Mouse (Mus musculus) thymus, postnatal 4 days (tissue): ENCODE data around the gene Mrpl42.

Experiments used
- DNase-seq: peaks from one replicate; pipeline ENCODE4 v3.0.0; 2021

The Mrpl42 gene

DNA sequence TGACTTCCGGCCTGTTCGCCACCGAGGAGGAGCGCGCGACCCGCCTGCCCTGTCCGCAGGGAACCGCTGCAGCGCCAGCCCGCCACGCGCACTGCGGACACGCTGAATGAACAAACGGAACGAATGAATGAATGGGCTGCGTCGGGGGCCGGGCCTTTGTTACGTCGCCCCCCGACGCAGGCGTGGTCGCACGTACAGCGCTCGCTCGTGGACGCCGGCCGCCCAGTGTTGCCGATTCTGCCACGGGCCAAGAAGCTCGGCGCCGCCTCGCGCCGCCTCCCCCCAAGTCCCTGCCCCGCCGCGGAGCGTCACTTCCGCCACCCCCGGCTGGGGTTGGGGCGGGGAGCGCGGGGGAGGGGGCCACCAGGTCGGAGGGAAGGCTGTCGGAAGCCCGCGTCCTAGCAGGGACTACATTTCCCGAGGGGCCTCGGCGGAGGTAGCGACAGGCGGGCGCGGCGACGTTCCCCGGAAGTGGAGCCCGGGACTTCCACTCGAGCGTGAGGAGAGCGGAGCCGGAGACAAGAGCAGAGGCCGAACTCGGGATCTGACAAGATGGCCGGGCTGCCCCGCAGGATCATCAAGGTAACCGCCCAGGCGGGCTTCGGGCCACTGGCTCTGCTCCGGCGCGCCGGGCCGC lies 13.0 kb upstream of the Mrpl42 start, which contains the start of gene Ube2n:
Ube2n (plus strand) TSS at position 490 of the 637 bp plus-strand sequence.
- peak; percentile 96 for DNase-seq

DNA sequence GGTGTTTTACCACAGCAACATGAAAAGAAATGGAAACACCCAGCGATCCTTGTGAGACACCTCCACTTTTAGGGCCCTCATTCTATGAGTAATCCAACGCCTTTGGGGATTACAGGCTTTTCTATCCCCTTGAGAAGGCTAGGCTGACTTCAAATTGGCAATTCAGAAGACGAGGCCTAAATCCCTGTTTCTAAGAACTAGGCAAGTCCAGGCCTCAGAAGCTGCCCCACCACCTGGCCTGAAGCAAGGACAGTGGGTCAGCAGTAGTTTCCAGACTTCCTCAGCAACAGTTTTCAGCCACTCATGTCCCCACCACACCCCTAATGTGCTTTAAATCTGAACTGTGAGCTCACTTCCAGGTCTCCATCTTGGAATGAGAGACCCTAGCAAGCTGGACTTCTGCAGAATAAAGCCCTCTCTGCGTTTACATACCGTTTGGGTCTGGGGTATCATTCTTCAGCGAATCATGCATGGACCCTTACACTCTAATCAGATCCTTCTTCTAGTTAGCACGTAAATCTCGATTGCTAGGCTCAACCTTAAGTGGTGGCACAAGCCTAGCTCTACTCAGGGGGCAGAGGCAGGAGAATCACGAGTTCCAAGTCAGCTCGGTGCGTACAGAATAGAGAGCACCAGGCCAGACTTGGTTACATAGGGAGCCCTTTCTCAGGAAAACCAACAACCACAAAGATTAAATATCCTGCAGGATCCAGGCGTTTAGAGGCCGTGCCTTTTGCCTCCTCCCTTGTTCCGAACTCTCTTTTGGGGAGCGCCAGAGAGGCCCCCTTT lies 12.2 kb upstream of the Mrpl42 start:
- DNase-seq, result peak; percentile 26

DNA sequence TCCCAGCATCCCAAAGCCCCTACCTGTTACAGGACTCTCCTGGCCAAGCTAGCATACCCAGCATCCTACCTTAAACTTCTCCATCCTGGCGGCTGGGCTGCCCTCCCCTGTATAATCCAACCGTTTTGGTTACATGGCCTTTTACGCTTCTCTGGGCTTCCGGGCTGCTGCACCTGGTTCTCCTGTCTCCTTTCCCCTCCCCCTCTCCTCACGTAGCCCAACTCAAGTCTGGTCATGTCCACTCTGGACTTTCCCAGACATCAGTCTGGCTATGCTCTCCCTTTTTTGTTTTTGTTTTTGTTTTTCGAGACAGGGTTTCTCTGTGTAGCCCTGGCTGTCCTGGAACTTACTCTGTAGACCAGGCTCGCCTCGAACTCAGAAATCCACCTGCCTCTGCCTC lies 10.9 kb upstream of the Mrpl42 start:
- DNase-seq, result no peak

DNA sequence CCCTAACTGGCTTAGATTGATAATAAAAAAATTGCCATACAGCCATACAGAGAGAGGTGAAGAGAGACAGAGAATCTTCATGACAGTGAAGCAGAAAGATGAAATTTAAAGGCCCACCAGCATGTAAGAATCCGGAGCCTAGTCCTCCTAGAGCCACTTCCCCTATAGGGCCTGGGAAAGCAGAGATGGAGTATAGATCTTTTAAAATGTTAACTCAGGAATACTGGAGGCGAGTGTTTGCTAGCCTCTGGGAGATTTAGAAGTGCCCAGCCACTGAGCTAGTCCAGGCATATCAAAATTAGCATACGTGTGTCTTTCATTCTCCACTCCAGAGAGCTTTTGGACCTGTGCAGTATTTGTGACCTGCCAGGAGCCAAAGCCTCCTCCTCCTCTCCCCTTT lies 7.5 kb upstream of the Mrpl42 start:
- DNase-seq, result no peak

DNA sequence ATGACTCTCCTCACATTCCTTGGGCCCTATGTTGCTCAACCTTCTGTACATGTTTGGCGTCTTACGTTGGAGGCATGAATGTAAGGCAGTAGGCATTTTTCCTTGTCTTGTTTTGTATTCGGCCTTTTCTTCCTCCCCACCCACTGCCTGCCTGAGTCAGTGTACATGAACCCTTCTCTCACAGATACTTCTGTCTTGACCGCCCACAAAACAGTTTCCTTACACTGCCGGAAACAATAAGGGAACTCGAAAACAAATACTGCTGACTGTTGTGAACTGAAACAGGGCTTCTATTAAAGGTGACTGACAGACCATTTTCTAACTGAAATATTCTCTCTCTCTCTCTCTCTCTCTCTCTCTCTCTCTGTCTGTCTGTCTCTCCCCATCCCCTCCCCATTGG lies 7.1 kb upstream of the Mrpl42 start:
- no peak for DNase-seq

DNA sequence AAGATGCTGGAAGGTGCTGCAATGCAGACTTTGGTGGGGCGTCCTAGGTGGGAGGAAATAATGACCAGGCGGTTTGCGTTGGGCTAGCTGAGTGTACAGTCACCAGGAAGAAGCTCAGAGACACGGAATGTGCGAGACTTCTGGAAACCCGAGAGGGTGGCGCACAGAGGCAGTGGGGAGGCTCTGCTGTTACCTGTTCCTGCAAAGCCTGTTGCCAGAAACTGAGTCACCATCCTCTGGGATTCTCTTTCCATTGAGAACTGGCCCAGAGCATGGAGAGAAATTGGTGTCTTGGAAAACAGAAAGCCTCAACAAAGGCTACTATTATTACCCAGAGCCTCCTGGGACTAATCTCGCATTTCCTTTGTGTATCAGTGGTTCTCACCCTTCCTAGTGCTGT lies 6.4 kb upstream of the Mrpl42 start:
- DNase-seq, result no peak

DNA sequence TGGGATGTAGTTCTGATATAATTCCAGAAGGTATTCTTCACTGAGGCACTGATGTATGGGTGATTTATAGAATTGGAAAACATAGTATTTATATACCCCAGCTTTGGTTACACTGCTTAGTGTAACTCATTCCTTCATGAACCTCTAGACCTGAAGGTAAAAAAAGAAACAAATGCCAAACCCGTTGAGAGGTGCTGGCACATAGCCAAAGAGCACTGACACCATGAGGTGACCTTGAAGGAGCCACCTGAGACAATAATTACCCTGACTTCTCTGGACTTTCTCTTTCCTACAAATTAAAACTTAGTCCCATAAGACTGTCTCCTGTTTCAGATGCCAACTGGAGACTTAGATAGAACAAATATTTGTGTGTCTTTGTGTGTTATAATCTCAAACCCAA lies 2.6 kb upstream of the Mrpl42 start:
- no peak for DNase-seq

DNA sequence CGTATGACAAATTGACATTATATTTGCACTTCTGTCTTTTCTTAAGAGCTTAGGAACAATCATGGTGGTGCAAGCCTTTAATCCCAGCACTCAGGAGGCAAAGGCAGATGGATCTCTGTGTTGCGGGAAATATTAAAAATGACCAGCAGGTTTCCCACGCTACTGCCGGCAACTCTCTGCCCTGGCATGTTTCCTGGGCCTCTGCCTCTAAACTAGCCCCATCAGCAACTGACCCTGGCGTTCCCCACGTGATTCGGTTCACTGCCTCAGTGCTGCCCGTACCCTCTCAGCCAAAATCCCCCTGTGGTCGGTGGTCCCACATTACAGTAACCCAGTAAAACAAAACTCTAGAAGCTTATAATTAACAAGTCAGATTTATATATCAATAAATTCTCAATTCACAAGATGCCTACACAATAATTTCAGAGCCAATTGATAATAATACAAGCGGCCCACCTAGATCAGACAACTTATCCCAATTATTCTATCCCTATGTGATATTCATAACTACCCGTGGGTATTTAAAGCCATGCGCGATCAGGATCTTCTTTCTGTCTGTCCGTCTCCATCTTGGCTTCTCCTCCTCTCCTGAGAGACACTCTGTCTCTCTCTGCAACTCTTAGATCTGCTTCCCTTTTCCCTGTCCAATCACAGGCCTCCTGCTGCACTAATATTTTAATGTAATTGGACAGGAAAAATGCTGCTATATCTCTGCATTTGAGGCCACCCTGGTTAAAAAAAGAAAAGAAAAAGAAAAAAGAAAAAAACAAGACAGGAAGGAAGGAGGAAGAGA lies 1.9 kb upstream of the Mrpl42 start:
- DNase-seq, result no peak

DNA sequence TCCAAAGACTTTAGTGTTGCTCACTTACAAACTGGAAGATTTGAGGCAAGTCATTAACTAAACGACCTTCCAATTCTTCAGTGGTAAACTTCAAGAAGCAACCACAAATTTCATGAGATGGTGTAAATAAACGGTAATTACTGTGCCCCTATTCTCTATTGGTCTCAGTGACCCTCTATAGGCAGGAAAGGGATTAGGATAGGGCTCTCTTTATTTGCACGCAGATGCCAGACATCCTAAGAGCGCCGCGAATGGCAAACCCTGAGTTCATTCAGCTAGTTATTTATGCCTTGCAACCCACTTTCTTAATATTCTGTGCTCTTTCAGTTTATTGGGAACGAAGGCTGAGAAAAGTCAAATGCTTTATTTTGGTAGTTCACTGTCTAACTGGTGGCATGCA lies 707 bp downstream of the Mrpl42 start:
- DNase-seq, result no peak

DNA sequence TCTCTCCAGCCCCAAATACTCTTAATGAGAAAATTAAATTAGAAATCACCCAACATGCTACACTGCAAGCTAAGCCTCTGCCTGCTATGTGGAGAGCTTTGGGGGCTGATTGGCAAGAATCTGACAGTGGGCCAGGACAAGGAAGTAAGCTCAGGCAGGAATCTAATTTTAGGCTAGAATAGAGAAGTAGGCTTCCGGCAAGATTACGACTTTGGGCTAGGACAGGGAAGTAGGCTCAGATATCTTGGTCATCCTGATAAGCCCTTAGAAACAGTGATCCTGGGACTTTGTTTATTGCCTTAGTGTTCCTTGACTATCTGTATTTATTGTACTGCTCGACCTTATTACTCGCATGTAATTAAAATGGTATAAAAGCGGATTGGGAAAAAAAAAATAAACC lies 7.5 kb downstream of the Mrpl42 start:
- no peak for DNase-seq

DNA sequence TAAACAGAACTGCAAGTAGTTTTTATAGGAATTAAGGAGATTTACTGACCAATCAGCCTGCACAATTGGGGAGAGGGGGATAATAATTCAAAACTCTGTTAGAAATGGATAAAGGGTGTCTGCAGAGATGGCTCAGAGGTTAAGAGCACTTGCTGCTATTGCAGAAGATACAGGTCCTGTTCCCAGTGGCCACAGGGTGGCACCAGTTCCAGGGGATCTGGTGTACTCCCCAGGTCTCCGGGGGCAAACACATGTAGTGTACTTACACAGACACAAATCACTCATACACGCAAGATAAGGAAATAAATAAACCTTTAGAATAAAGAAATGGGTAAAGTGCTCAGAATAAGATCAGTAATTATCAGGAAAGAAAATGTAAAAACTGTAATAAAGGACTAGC lies 12.1 kb downstream of the Mrpl42 start:
- DNase-seq, result peak; percentile 62

DNA sequence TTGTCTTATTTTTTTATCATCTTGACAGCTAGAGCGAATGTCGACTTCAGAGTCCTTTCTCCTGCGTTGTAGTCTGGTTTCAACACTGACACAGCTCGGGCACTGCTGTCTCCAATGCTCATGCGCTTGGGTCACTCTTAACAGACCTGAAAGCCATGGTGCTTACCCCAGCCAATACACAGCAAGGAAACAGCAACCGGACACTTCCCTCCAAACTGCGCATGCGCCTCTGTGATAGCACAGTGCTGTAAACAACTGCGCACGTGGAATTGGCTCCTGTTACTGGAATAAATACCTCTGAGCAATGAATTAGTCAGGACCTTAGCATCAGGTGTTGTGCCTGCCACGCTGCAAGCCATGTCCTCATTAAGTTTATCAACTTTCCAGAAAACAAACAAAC lies 24.2 kb downstream of the Mrpl42 start:
- DNase-seq, result no peak

DNA sequence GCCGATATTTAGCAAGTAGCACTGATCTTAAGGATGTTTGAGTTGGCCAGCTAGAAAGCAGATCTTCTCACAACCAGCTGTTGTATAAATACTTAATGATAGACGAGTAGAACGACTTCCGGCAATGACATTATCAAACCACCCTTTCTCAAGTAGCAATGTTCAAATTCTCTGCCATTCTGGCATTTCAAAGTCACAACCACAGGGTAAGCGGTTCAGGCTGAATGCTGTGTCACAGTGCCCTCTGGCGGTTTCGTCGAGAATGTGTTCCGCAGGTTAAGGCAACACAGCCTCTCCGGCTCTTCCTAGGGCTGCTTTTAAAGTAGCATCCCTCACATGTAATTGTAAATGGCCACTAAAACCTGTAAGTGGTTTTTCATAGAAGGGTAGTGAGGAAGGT lies 25.8 kb downstream of the Mrpl42 start:
- DNase-seq, result peak; percentile 95

DNA sequence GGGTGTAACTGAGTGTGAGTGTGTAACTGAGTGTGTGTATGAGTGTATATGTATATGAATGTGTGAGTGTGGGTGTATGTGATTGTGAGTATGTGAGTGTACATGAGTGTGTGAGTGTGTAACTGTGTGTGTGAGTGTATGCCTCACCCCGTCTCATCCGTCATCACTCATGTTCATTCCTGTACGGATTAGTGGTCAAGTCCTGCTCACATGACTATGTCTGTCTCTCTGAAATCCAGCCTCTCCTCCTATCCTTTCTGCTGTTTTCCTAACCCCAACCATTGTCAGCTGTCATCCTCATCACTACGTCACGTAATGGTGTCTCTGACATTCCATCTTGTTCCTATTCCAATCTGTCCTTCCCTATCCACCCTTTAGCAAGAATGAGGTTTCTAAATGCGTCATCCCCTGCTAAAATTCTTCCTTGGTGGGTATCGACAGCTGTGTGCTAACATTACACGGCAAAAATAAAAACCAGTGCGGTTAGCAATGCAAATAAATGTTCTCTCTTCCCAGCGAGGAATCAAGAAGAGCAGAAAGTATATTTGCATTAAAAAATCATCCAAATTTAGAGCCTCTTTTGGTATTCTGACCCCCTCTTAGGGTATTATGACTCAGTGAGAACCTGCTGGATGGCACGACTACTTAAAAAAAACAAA lies 29.7 kb downstream of the Mrpl42 start:
- DNase-seq, result no peak

DNA sequence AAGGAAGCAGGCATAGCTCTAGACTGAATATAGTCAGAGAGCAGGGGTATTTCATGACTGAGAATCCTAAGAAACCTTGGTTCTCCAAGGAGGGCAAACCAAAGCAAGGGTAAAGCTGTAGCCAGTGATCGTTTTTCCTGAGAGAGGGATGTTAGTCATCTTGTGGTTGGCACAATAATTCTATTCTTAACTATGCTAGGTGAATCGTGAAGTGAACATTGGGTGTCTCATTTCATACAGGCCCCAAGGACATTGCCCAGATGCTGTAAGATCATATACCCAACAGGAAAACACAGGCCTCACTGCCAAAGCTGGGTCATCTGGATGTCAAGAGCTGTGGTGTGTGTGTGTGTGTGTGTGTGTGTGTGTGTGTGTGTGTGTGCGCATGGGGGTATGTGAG lies 30.6 kb downstream of the Mrpl42 start:
- DNase-seq, result no peak

DNA sequence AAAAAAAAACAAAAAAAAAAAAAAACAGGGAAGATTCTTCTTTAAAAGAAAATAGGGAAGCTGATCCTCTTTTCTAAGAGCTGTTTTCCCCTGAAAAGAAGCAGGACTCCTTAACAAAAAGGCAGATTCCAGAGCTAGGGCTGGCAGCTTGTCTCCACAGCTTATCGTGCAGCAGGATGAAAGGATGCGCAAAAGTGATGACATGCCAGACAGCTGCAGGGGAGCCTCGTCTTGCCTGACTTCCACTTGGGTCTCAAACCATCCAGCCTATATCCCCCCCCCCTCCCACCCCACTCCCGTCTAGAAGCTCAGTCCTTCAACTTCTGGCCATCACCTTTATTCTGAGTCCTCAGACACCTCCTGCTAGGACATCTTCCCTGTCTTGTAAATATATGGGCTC lies 32.8 kb downstream of the Mrpl42 start:
- no peak for DNase-seq

DNA sequence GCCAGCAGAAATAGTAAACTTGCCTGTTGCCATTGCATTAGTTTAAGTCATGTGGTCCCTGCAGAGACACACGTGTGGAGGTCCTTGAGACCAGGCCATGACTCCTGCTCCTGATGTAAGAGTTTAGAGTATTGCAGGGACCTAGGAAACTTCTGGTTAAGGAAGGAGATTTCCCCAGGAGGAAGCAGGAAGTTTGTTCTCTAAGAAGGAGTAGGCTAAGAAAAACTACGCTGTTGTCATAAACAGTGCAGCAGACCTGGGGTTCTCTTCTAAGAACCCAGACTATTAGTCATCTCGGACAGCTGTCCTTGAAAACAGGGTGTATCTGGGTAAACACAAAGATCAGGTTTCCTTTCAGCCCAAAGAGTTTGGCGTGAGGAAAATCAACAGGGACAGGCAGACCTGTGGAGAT lies 36.2 kb downstream of the Mrpl42 start:
- no peak for DNase-seq

DNA sequence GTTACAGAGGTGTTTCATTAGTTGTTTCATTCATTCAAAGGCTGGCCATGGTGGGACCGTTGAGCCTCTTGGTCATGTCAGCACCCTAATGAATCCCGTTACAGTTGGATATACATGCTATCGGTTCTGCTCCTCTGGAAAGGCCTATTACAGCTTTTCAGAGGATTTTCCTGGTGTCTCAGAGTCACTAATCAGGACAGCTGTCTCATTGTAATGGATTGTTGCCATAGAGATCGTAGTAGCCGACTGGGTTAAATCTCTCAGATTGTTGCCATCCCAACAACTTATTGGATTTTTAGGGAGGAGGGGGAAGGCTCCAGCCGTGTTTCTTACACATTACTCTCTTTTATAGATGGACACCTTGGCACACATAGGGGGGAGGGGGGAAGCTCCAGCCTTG lies 37.2 kb downstream of the Mrpl42 start:
- no peak for DNase-seq

DNA sequence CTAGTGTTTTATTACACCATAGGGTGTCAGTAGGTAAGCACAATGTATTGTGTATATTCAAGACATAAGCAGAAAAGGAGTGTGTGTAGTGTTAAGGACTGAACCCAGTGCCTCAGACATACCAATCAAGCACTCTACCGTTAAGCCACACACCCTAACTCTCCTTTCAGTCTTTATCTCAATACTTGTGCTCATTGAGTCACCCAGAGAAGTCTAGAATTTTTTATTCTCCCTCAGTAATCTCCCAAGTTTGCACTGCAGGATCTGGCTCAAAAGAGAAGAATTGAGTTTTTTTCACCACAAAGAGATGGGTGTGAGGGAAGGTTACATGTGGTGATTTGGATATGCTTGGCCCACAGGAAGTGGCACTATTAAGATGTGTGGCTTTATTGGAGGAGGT lies 39.5 kb downstream of the Mrpl42 start:
- no peak for DNase-seq

DNA sequence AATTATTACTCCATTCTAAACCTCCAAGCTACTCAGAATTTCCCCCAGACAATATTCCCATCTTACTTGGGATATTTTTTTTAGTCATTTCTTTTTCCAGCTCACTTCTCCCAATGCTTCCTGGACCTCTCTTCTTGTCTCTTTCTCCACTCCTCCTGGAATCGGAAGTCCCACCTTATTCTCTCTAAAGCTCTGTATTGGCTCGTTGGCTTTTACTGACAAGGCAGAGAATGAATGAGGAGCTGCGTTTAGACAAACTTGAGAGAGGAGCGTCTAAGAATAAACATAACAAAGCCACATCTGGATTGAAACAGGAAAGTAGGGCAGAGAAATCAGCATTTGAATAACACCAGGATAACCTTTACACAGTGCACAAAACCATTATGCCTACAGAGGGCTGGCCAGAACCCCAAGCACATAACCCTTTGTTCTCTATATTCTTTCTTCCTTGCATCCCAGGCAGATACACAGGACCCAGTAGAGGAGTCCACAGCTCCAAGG lies 40.6 kb downstream of the Mrpl42 start:
- DNase-seq, result no peak

DNA sequence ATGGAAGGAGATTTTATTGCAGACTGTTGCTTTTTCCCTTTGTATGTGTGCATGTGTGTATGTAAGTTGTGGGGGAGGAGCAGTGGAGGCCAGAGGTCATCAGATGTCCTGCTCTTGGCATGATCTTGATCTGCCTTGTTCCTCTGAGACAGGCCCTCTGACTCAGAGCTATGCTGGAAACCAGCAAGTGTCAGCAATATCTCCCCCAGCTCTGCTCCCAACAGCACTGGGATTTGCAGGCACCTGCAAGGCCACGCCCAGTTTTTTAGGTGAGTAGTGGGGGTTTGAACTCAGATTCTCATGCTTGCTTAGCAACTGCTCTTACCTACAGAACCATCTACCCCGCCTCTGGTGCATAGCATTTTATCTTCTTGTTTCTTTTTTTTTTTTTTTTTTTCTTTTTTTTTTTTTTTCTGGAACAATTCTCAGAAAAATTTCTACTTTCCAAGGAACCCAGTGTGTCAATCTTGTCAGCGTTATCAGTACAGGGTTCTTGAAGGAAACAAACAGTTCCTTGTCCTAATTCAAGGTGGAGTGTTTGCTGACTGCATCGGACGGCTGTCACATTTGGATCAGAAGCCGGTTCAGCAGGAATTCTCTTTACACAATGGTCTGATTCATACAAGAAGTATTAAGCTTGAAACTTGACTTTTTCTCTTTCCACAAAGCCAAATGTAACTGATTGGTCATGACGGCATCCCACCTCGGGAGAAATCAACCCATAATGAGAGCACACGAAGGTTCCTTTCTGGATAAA lies 43.5 kb downstream of the Mrpl42 start:
- DNase-seq, result no peak

DNA sequence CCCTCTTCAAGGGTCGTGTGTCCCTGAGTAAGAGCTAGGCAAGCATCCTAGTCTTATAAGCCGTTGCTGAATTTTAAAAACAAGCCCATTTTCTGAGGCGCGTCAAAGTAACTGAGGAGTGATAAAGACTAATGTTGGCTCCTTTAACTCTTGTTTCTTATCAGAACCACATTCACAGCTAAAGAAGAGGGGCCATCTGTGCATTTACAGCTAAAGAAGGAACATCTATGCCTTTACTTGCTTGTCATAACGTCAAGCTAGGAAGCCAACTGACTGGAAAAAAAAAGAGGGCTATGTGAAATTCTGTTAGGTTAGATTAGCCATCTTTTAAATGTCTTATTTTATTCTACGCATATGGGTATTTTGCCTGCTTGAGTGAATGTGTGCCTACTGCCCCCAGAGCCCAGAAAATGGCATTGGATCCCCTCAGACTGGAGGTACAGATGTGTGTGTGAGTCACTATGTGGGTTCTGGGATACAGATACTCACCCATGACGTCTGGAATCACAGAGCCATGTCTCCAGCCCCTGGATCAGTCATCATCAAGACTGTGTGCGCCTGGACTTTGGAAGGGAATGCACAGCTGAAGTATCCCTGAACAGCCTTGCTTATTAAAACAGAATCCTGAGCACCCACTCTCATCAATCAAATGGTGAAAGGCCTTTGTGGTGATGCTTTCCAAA lies 44.2 kb downstream of the Mrpl42 start:
- no peak for DNase-seq
